Mouse (Mus musculus): ENCODE measurements around the gene Rnf217. TPM values are rescaled to one million over a fixed set of nuclear protein-coding genes. Genes with fewer than 3 reads are reported as not detected.
A peak's percentile ranks its signal among the peaks of the same experiment; 100 is the strongest.

Gene Rnf217
- polyA plus RNA-seq, 1 experiment from 2014 or later: 3.3 TPM

DNA sequence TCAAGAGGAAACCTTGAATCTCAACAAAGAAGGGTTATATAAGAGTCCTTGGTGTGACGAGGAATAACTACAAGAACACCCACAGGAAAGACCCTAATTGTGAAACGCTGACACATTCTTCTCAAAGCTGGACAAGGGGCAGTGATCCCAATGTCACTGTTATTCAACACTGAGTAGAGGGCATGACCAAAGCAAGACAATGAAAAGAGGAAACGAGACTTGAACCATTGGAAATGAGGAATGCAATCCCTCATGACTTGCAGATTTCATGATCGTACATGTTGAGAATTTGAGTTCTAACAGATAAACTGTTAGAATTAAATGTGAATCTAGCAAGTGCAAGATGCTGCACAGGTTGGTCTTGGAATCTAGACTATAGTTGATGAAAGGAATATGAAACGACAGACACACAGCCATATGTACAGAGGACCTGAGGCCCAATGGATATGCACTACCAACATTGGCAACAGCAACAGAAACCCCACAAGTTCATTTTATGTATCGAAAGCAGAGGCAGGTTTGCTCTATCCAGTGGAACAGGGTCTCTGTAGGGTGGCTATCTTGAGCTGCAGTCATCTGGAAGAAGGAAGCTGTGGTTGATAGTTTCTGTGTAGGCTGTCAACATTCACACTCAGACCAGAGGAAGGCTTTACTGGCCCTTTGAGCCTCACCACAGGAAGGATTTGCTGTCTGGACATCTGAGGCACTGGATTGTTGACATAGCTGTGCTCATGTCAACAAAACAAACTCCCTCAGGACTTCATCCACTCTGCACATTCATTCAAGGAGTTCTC lies 64.6 kb downstream of the Rnf217 start:
- H3K4me1 ChIP-seq (ENCODE audit: control insufficient read depth, insufficient read depth, low read length): no peaks in the 10 kb centered on the region
- 79% methylated on average over 6 of the region's 6 CpGs for WGBS
- DNase-seq (ENCODE audit: low spot score) (no peak), ATAC-seq (ENCODE audit: low read depth) (no peak)
- H3K27me3 ChIP-seq (replicated peaks; ENCODE audit: control insufficient read depth, insufficient read depth, low read length): no peaks in the 10 kb centered on the region
- no peak overlapping the region for H3K4me3 ChIP-seq (ENCODE audit: low read depth, low read length)
- no peak overlapping the region for H3K4me2 ChIP-seq (ENCODE audit: low read depth, low read length)
- no peak overlapping the region for H3K9ac ChIP-seq (ENCODE audit: low read depth, low read length)
- no peaks in the 10 kb centered on the region for H3K36me3 ChIP-seq (ENCODE audit: control insufficient read depth, insufficient read depth, low read length)
- no peak overlapping the region for H3K27ac ChIP-seq (replicated peaks; ENCODE audit: low read depth, low read length)
- no peaks in the 10 kb centered on the region for H3K9me3 ChIP-seq (ENCODE audit: control insufficient read depth, low read length)

DNA sequence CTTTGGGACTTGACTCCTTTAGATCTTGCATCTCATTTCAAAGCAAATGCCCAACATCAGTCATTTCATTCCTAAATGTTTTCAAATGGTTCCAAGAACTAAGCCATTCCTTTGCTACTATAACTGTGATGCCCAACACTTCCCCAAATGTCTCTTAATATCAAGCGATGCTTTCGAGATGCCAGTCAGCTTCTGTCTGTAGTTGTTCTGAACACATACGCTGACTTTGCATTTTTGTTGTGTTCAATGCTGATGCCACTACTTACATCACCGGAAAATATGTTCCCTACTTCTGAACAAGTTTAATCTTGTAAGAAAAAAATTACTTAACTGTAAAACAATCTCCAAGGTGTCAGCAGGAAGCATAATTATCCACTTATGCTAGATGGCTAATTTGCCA lies 68.5 kb downstream of the Rnf217 start:
- Histone ChIP-seq H3K4me3 (ENCODE audit: low read depth, low read length) (no peak overlapping the region), H3K36me3 (ENCODE audit: control insufficient read depth, insufficient read depth, low read length) (no peaks in the 10 kb centered on the region), H3K9me3 (ENCODE audit: control insufficient read depth, low read length) (no peaks in the 10 kb centered on the region), H3K27ac (replicated peaks; ENCODE audit: low read depth, low read length) (no peak overlapping the region), H3K9ac (ENCODE audit: low read depth, low read length) (no peak overlapping the region), H3K4me1 (ENCODE audit: control insufficient read depth, insufficient read depth, low read length) (0 out of 2 replicates have a peak, but pooled peaks cover 5% of the 10 kb centered on the region), H3K27me3 (replicated peaks; ENCODE audit: control insufficient read depth, insufficient read depth, low read length) (no peaks in the 10 kb centered on the region), H3K4me2 (ENCODE audit: low read depth, low read length) (no peak overlapping the region)
- no peak for DNase-seq (ENCODE audit: low spot score)
- ATAC-seq (ENCODE audit: low read depth): no peak
- WGBS: 73% methylated on average over 4 of the region's 4 CpGs

DNA sequence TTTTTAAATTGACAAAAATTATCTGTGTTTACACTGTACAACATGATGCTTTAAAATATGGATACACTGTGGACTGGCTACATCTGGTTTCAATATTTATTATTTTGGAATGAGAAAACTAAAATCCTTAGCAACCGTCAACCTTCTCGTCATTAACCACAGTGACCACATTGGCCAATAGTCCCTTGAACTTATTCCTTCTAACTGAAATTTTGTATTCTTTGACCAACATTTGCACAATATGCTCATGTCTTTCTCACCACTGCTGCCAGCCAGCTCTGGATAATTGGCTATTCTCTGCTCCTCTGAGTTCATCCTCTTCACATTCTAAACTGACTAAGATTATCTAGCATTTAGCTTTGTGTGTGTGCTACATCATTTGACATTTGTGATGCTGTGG lies 69.6 kb downstream of the Rnf217 start:
- no peak overlapping the region for H3K9ac ChIP-seq (ENCODE audit: low read depth, low read length)
- no peak overlapping the region for H3K4me2 ChIP-seq (ENCODE audit: low read depth, low read length)
- ATAC-seq (ENCODE audit: low read depth): no peak
- H3K27me3 ChIP-seq (replicated peaks; ENCODE audit: control insufficient read depth, insufficient read depth, low read length): no peaks in the 10 kb centered on the region
- H3K36me3 ChIP-seq (ENCODE audit: control insufficient read depth, insufficient read depth, low read length): 0 out of 2 replicates have a peak, but pooled peaks cover 3% of the 10 kb centered on the region
- no peaks in the 10 kb centered on the region for H3K9me3 ChIP-seq (ENCODE audit: control insufficient read depth, low read length)
- WGBS: 33% methylated on average over 2 of the region's 2 CpGs
- no peak overlapping the region for H3K4me3 ChIP-seq (ENCODE audit: low read depth, low read length)
- H3K27ac ChIP-seq (replicated peaks; ENCODE audit: low read depth, low read length): no peak overlapping the region
- no peak for DNase-seq (ENCODE audit: low spot score)
- H3K4me1 ChIP-seq (ENCODE audit: control insufficient read depth, insufficient read depth, low read length): 0 out of 2 replicates have a peak, but pooled peaks cover 5% of the 10 kb centered on the region

DNA sequence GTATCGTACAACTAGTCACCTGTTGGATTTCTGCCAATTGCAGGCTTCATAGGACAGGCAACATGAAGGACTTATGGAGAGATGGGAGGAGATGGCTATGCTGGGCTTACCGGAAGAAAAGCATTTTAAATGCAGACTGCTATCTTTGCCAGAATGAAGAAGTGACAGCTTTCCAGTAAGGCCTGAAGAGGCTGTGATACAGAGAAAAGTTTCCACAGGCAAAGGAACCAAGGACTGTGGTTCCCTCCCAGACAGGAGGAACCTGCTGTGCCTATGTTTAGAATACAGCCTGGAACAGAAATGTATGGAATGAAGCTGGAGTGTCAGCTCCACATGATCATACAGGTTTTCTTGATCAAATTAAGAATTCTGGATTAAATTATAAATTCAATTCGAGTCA lies 70.3 kb downstream of the Rnf217 start:
- Histone ChIP-seq H3K4me2 (ENCODE audit: low read depth, low read length) (no peak overlapping the region), H3K4me1 (ENCODE audit: control insufficient read depth, insufficient read depth, low read length) (0 out of 2 replicates have a peak, but pooled peaks cover 5% of the 10 kb centered on the region), H3K36me3 (ENCODE audit: control insufficient read depth, insufficient read depth, low read length) (0 out of 2 replicates have a peak, but pooled peaks cover 9% of the 10 kb centered on the region), H3K9me3 (ENCODE audit: control insufficient read depth, low read length) (no peaks in the 10 kb centered on the region), H3K4me3 (ENCODE audit: low read depth, low read length) (no peak overlapping the region), H3K27ac (replicated peaks; ENCODE audit: low read depth, low read length) (no peak overlapping the region), H3K9ac (ENCODE audit: low read depth, low read length) (no peak overlapping the region), H3K27me3 (replicated peaks; ENCODE audit: control insufficient read depth, insufficient read depth, low read length) (no peaks in the 10 kb centered on the region)
- peak; percentile 14 for DNase-seq (ENCODE audit: low spot score)
- 0 out of 2 replicates have a peak, but pooled peaks have one; percentile 17 for ATAC-seq (ENCODE audit: low read depth)
- 62% methylated on average over 3 of the region's 3 CpGs for WGBS

DNA sequence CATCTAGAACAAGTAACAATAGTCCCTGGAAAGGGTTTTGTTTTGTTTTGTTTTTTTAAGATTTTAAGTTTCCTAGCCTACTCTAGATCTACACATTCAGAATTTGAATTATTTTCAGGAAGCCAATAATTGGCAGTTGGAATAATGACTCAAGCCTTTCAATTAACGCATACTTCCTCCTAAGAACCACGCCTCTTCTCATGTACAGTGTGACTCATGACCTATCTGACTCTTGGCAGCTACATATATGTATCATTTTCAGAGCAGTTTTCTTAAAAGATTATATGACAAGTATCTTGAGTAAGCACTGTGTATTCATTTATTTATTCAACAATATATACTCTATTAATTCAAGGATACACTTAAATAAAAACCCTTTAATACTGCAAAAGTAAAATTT lies 70.7 kb downstream of the Rnf217 start:
- 86% methylated on average over 2 of the region's 2 CpGs for WGBS
- no peak for ATAC-seq (ENCODE audit: low read depth)
- H3K27me3 ChIP-seq (replicated peaks; ENCODE audit: control insufficient read depth, insufficient read depth, low read length): no peaks in the 10 kb centered on the region

DNA sequence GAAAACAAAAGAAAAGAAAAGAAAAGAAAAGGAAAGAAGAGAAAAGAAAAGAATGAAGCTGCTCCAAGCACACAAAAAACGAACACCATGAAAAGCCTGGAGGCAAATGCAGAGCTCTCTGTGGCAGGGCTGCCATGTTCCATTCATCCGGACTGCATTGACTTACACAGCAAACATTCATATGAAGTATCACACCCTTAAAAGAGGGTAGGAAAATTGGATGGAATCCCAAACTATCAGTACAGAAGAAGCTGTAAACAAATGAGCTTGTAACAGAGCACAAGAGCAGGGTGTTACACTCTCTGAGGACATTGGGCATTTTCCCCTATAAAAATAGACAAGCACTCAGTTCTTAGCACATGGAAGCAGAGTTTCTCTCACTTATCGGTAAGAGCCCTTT lies 71.8 kb downstream of the Rnf217 start:
- WGBS: 74% methylated on average over 3 of the region's 3 CpGs
- Histone ChIP-seq H3K4me1 (ENCODE audit: control insufficient read depth, insufficient read depth, low read length) (0 out of 2 replicates have a peak, but pooled peaks cover 5% of the 10 kb centered on the region), H3K9ac (ENCODE audit: low read depth, low read length) (no peak overlapping the region), H3K27me3 (replicated peaks; ENCODE audit: control insufficient read depth, insufficient read depth, low read length) (no peaks in the 10 kb centered on the region), H3K4me2 (ENCODE audit: low read depth, low read length) (no peak overlapping the region), H3K4me3 (ENCODE audit: low read depth, low read length) (no peak overlapping the region), H3K9me3 (ENCODE audit: control insufficient read depth, low read length) (no peaks in the 10 kb centered on the region), H3K36me3 (ENCODE audit: control insufficient read depth, insufficient read depth, low read length) (0 out of 2 replicates have a peak, but pooled peaks cover 9% of the 10 kb centered on the region), H3K27ac (replicated peaks; ENCODE audit: low read depth, low read length) (no peak overlapping the region)
- ATAC-seq (ENCODE audit: low read depth) (no peak), DNase-seq (ENCODE audit: low spot score) (peak; percentile 6)

More for the DNA sequence above, 70.7 kb downstream of the Rnf217 start:
- Histone ChIP-seq H3K4me2 (ENCODE audit: low read depth, low read length) (no peak overlapping the region), H3K9me3 (ENCODE audit: control insufficient read depth, low read length) (no peaks in the 10 kb centered on the region), H3K36me3 (ENCODE audit: control insufficient read depth, insufficient read depth, low read length) (0 out of 2 replicates have a peak, but pooled peaks cover 9% of the 10 kb centered on the region), H3K4me1 (ENCODE audit: control insufficient read depth, insufficient read depth, low read length) (0 out of 2 replicates have a peak, but pooled peaks cover 5% of the 10 kb centered on the region), H3K9ac (ENCODE audit: low read depth, low read length) (no peak overlapping the region), H3K27ac (replicated peaks; ENCODE audit: low read depth, low read length) (no peak overlapping the region), H3K4me3 (ENCODE audit: low read depth, low read length) (no peak overlapping the region)
- DNase-seq (ENCODE audit: low spot score): no peak

DNA sequence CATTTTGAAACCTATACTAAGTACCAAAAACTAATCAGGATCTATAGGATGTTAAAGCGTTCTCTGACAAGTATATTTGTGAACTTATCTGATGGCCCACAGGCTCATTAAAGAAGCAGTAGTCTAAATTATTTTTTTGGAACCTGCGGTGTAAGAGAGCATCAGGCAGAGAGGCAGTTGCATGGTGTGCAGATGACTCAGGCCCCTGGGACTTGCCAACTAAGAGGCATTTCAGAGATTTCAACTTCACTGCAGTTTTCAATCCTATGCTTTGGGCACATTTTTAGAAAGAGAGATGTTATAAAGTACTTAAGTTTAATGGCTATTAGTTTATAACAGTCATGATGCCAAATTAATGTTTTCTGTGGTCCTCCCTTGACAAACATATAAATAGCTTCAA lies 73.9 kb downstream of the Rnf217 start:
- Histone ChIP-seq H3K27ac (replicated peaks; ENCODE audit: low read depth, low read length) (no peak overlapping the region), H3K4me2 (ENCODE audit: low read depth, low read length) (no peak overlapping the region), H3K9ac (ENCODE audit: low read depth, low read length) (no peak overlapping the region), H3K27me3 (replicated peaks; ENCODE audit: control insufficient read depth, insufficient read depth, low read length) (no peaks in the 10 kb centered on the region), H3K4me3 (ENCODE audit: low read depth, low read length) (no peak overlapping the region), H3K9me3 (ENCODE audit: control insufficient read depth, low read length) (no peaks in the 10 kb centered on the region), H3K36me3 (ENCODE audit: control insufficient read depth, insufficient read depth, low read length) (0 out of 2 replicates have a peak, but pooled peaks cover 9% of the 10 kb centered on the region), H3K4me1 (ENCODE audit: control insufficient read depth, insufficient read depth, low read length) (0 out of 2 replicates have a peak, but pooled peaks cover 5% of the 10 kb centered on the region)
- 87% methylated on average over 2 of the region's 2 CpGs for WGBS
- ATAC-seq (ENCODE audit: low read depth) (no peak), DNase-seq (ENCODE audit: low spot score) (no peak)

DNA sequence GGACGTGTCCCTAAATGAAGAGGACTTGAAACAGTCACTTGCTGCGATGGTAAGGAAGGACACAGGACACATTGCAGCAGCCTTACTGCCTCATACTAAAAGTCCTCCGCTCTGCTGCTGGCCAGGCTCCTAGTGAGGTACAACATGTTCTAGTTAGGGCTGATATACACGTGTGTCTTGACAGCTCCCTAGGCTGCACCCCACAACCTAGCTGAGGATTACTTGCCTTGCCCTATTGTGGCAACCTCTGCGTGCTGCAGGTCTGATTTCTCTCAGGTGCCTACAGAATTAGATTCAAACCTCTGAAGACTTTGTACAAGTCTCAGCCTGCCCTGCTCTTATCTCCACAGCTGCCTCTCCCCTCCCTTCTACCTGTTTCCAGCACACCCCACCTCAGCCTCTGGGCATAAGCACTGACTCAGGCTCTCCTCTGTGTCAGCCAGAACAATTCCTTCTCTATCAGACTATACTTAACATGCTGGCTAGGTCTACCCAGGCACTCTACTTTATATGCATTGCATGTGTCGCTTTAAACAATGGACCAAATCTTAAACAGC lies 75.6 kb downstream of the Rnf217 start:
- Histone ChIP-seq H3K9ac (ENCODE audit: low read depth, low read length) (no peak overlapping the region), H3K4me1 (ENCODE audit: control insufficient read depth, insufficient read depth, low read length) (no peaks in the 10 kb centered on the region), H3K4me3 (ENCODE audit: low read depth, low read length) (no peak overlapping the region), H3K36me3 (ENCODE audit: control insufficient read depth, insufficient read depth, low read length) (0 out of 2 replicates have a peak, but pooled peaks cover 9% of the 10 kb centered on the region), H3K27me3 (replicated peaks; ENCODE audit: control insufficient read depth, insufficient read depth, low read length) (no peaks in the 10 kb centered on the region), H3K4me2 (ENCODE audit: low read depth, low read length) (no peak overlapping the region), H3K27ac (replicated peaks; ENCODE audit: low read depth, low read length) (no peak overlapping the region), H3K9me3 (ENCODE audit: control insufficient read depth, low read length) (no peaks in the 10 kb centered on the region)
- DNase-seq (ENCODE audit: low spot score) (peak; percentile 74), ATAC-seq (ENCODE audit: low read depth) (peak; percentile 84)
- WGBS: 81% methylated on average over 6 of the region's 6 CpGs
